Mouse (Mus musculus): ENCODE measurements at regions not wholly inside any gene's neighbourhood (a gene's known extent, or its start where the extent isn't known, plus 50 kb on each side); places are given as distances from the start of the nearest gene placed in this dataset.
"Not testable (repeated sequence)": the region's sequence is repeated elsewhere in the genome, so short reads cannot be mapped to it uniquely, and the experiment has no call there.

DNA sequence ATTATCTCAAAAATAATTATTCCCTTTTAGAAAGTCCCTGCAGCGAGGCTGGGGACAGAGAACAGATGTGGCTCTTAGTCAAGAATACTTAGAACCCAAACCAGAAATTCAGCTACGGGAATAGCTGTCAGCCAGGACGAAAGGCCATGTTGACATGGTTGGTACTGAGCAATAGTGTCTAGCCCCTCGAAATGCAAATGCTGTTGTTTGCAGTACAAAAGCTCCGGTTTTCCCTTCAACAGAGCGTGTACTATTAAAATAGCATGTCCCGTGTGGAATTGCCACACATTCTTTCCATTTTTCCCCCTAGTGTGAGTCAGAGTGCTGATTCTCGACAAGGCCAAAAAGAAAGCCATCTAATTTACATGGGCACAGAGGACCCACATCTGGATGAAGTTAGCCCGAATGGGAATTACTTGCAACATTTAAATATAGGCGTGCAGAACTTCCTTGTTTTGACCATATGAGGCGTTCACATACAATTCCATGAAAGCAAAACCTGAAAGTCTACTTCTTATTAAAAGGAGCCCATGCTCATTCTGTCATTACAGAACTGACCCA is 253.7 kb downstream of the Pten start:
- TF ChIP-seq CTCF (conservative IDR thresholded peaks at IDR 0.05; ENCODE audit: insufficient read depth, insufficient read length, low read depth, low read length): no peak
- TF ChIP-seq POLR2A (IDR thresholded peaks at IDR 0.05; ENCODE audit: low read depth, low read length): no peak
- Histone ChIP-seq H3K4me3 (ENCODE audit: insufficient read depth, low read depth, low read length) (no peak overlapping the region), H3K4me1 (ENCODE audit: control insufficient read depth, insufficient read depth, low read length) (no peaks in the 10 kb centered on the region), H3K36me3 (ENCODE audit: control insufficient read depth, insufficient read depth, low read length) (no peaks in the 10 kb centered on the region), H3K27me3 (replicated peaks; ENCODE audit: control insufficient read depth, insufficient read depth, low read length) (no peaks in the 10 kb centered on the region), H3K27ac (ENCODE audit: insufficient read depth, low read depth, low read length) (no peak overlapping the region)
- DNase-seq: no peak
- 85% methylated on average over 11 of the region's 11 CpGs for WGBS

DNA sequence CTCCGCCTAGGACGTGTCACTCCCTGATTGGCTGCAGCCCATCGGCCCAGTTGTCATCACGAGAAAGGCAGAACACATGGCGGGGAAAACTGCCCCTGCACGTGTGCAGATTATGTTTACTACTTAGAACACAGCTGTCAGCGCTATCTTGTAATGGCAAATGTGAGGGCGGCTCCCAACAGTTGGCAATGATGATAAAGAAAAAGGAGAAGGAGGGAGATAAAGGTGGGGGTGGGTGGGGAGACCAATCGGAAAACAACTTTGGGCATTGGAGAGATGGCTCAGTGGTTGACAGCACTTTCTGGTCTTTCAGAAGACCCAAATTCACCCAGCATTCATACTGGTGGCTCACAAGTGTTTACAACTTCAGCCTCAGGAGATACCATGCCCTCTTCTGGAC is 257.6 kb downstream of the Pten start:
- H3K27me3 ChIP-seq (replicated peaks; ENCODE audit: control insufficient read depth, insufficient read depth, low read length); DNase-seq; H3K4me1 ChIP-seq (ENCODE audit: control insufficient read depth, insufficient read depth, low read length); H3K4me3 ChIP-seq (ENCODE audit: insufficient read depth, low read depth, low read length); H3K36me3 ChIP-seq (ENCODE audit: control insufficient read depth, insufficient read depth, low read length); H3K27ac ChIP-seq (ENCODE audit: insufficient read depth, low read depth, low read length): not testable (repeated sequence)
- WGBS: 91% methylated on average over 9 of the region's 9 CpGs

DNA sequence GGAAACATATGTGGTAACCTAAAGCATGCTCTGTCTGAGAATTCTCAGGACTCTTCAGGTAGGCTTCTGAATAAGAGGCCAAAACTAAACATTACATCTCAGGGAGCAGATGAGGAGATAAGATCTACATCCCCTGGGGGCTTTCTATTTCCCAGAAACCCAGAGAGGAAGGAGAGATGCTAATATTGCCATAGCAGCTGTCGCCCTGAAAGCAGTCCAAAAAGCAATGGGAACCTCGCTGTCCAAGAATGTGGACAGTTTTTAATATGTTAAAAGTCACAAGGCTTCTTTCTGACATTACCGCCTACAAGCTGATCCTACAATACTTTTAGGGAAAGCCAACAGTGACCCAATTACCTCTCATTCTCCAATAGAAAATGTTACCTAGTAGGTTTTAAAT is 263.9 kb downstream of the Pten start:
- peak; percentile 12 for DNase-seq
- Histone ChIP-seq H3K36me3 (ENCODE audit: control insufficient read depth, insufficient read depth, low read length) (no peaks in the 10 kb centered on the region), H3K27me3 (replicated peaks; ENCODE audit: control insufficient read depth, insufficient read depth, low read length) (no peaks in the 10 kb centered on the region), H3K27ac (ENCODE audit: insufficient read depth, low read depth, low read length) (no peak overlapping the region), H3K4me1 (ENCODE audit: control insufficient read depth, insufficient read depth, low read length) (no peaks in the 10 kb centered on the region), H3K4me3 (ENCODE audit: insufficient read depth, low read depth, low read length) (no peak overlapping the region)
- no peak for TF ChIP-seq CTCF (conservative IDR thresholded peaks at IDR 0.05; ENCODE audit: insufficient read depth, insufficient read length, low read depth, low read length)
- no peak for TF ChIP-seq POLR2A (IDR thresholded peaks at IDR 0.05; ENCODE audit: low read depth, low read length)
- 79% methylated on average over 3 of the region's 3 CpGs for WGBS

DNA sequence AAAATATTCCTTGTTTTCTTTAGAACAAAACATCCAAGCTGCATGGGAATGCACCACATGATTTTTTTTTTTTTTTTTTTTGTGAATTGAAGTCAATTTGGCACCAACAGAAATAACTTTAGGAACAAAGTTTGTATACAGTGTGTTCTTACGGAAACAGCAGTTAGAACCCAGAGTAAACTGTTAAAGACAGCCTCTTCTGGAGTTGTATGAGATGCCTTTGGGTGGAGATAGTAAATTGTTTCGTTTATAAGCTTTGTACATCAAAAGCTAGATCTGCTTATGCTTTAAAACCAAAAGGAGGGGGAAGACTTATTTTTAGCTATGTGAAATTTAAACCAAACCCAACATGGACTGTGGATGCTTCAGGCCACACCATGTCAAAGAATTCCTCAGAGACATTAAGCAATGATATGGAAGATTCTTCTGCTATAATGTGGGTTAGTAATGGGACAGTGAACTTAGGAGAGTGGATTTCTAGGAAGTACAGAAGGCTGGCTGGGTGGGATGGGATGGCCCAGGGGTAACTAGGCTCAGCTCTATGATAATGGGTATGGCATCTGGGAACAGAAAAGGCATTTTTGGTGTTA is 265.6 kb downstream of the Pten start:
- TF ChIP-seq POLR2A (IDR thresholded peaks at IDR 0.05; ENCODE audit: low read depth, low read length) (no peak), CTCF (conservative IDR thresholded peaks at IDR 0.05; ENCODE audit: insufficient read depth, insufficient read length, low read depth, low read length) (no peak)
- Histone ChIP-seq H3K27ac (ENCODE audit: insufficient read depth, low read depth, low read length) (no peak overlapping the region), H3K4me3 (ENCODE audit: insufficient read depth, low read depth, low read length) (no peak overlapping the region), H3K27me3 (replicated peaks; ENCODE audit: control insufficient read depth, insufficient read depth, low read length) (no peaks in the 10 kb centered on the region), H3K36me3 (ENCODE audit: control insufficient read depth, insufficient read depth, low read length) (no peaks in the 10 kb centered on the region), H3K4me1 (ENCODE audit: control insufficient read depth, insufficient read depth, low read length) (no peaks in the 10 kb centered on the region)
- DNase-seq: no peak
- WGBS: 84% methylated on average over 2 of the region's 2 CpGs

DNA sequence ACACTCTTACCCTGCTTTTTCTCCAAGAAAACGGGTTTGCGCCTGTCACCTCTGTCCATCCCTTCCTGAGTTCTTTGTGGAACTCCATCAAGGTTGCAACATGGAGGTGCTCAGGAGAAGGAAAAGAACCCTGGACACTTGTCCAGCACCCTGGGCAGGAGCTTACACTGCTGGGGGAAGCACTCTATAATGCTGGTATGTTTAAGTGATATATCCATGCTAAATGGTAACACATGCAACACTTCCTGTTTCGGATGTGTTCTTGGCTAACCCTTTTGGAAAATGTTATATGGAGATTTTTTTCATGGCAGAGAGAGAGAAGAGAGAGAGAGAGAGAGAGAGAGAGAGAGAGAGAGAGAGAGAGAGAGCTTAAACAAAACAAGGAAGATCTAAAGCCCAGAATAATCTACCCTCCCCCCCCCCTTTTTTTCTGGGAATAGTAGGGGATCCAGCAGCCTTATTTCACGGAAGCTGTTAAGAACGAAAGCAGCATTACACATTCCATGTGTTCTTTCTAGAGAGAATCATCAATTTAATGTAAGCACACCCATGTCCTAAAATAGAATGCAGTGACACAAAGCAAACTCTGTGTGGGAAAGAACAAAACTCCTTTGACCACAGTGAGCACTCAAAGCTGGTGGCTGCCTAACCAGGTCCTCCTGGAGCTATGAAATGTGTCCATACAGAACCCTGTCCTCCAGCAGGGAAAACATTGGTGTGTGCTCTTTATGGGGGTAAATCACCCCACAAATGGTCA is 272.6 kb downstream of the Pten start:
- Histone ChIP-seq H3K27ac (ENCODE audit: insufficient read depth, low read depth, low read length) (no peak overlapping the region), H3K4me1 (ENCODE audit: control insufficient read depth, insufficient read depth, low read length) (no peaks in the 10 kb centered on the region), H3K4me3 (ENCODE audit: insufficient read depth, low read depth, low read length) (no peak overlapping the region), H3K36me3 (ENCODE audit: control insufficient read depth, insufficient read depth, low read length) (no peaks in the 10 kb centered on the region), H3K27me3 (replicated peaks; ENCODE audit: control insufficient read depth, insufficient read depth, low read length) (no peaks in the 10 kb centered on the region)
- 83% methylated on average over 5 of the region's 5 CpGs for WGBS
- no peak for DNase-seq
- TF ChIP-seq POLR2A (IDR thresholded peaks at IDR 0.05; ENCODE audit: low read depth, low read length): no peak
- TF ChIP-seq CTCF (conservative IDR thresholded peaks at IDR 0.05; ENCODE audit: insufficient read depth, insufficient read length, low read depth, low read length): no peak

DNA sequence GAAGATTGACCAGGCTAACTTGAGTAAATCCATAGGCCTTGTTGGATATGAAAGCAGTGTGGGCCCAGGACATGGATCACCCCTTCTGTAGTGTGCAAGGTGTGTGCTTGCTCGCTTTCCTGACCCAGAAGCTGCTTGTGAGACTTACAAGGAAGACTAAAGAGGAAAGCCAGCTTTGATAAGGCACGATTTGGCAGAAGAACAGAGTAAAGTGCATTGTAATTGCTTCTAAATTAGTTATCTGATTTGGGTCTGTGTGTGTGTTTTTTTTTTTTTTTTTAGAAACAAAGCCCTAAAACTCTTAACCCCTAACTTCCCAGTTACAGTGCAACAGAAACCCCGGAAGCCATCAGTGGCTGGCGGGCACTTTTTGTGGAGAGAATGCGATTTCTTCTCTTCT is 283.2 kb downstream of the Pten start:
- no peak for DNase-seq
- Histone ChIP-seq H3K36me3 (ENCODE audit: control insufficient read depth, insufficient read depth, low read length) (no peaks in the 10 kb centered on the region), H3K27me3 (replicated peaks; ENCODE audit: control insufficient read depth, insufficient read depth, low read length) (no peaks in the 10 kb centered on the region; the same call in 1 of the 2 replicates), H3K27ac (ENCODE audit: insufficient read depth, low read depth, low read length) (no peak overlapping the region), H3K4me1 (ENCODE audit: control insufficient read depth, insufficient read depth, low read length) (no peaks in the 10 kb centered on the region), H3K4me3 (ENCODE audit: insufficient read depth, low read depth, low read length) (no peak overlapping the region)
- WGBS: 69% methylated on average over 5 of the region's 5 CpGs
- no peak for TF ChIP-seq CTCF (conservative IDR thresholded peaks at IDR 0.05; ENCODE audit: insufficient read depth, insufficient read length, low read depth, low read length)
- no peak for TF ChIP-seq POLR2A (IDR thresholded peaks at IDR 0.05; ENCODE audit: low read depth, low read length)

DNA sequence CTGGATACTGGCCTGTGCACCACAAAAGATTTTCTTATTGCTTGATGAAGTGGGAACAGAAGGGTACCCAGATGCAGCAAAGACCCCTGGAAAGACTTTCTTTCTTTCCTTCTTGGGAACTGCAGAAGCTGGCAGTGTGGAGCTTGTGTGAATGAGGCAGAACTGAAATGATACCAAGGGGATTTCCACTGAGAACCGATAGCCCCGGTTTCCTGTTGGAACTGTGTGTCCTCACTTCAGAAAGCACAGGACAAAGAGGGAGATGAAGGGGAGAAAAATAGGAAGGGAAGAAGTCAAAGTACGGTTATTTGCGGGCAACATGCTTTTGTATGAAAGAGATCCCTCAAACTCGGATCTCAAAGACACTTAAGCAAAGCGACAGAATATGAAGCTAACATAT is 283.7 kb downstream of the Pten start:
- DNase-seq: no peak
- Histone ChIP-seq H3K27ac (ENCODE audit: insufficient read depth, low read depth, low read length) (no peak overlapping the region), H3K36me3 (ENCODE audit: control insufficient read depth, insufficient read depth, low read length) (no peaks in the 10 kb centered on the region), H3K4me3 (ENCODE audit: insufficient read depth, low read depth, low read length) (no peak overlapping the region), H3K4me1 (ENCODE audit: control insufficient read depth, insufficient read depth, low read length) (no peaks in the 10 kb centered on the region), H3K27me3 (replicated peaks; ENCODE audit: control insufficient read depth, insufficient read depth, low read length) (no peaks in the 10 kb centered on the region; the same call in 1 of the 2 replicates)
- TF ChIP-seq POLR2A (IDR thresholded peaks at IDR 0.05; ENCODE audit: low read depth, low read length): no peak
- no peak for TF ChIP-seq CTCF (conservative IDR thresholded peaks at IDR 0.05; ENCODE audit: insufficient read depth, insufficient read length, low read depth, low read length)
- whole genome bisulfite sequencing: 67% methylated on average over 6 of the region's 6 CpGs
